Mouse (Mus musculus): ENCODE measurements around the gene Mrpl49. TPM values are rescaled to one million over a fixed set of nuclear protein-coding genes. Genes with fewer than 3 reads are reported as not detected.

Gene Mrpl49
- polyA plus RNA-seq, 1 experiment = 46.3 TPM

- DNase-seq (ENCODE audit: low read depth) = no peak
- no peak for TF ChIP-seq POLR2A (IDR thresholded peaks at IDR 0.05; ENCODE audit: borderline replicate concordance, extremely low read depth, insufficient read depth, insufficient read length, poor library complexity, severe bottlenecking)
- TF ChIP-seq CTCF (IDR thresholded peaks at IDR 0.05; ENCODE audit: borderline replicate concordance, extremely low read depth, insufficient read depth, insufficient read length) = no peak
Measured at GRCm38 (mm10) chr19:6047154-6047898, 10.3 kb downstream of the Mrpl49 start.

- TF ChIP-seq POLR2A (IDR thresholded peaks at IDR 0.05; ENCODE audit: borderline replicate concordance, extremely low read depth, insufficient read depth, insufficient read length, poor library complexity, severe bottlenecking) (peak; percentile 77; the same call in 1 of the 2 replicates), CTCF (IDR thresholded peaks at IDR 0.05; ENCODE audit: borderline replicate concordance, extremely low read depth, insufficient read depth, insufficient read length) (no peak)
Measured at GRCm38 (mm10) chr19:6046294-6047153, 11.1 kb downstream of the Mrpl49 start, which contains the start of gene Syvn1. TSS of gene Syvn1 (plus strand) at chr19:6046576.

GRCm38 (mm10) chr19:6045366-6046293 lies 12.0 kb downstream of the Mrpl49 start:
- TF ChIP-seq POLR2A (IDR thresholded peaks at IDR 0.05; ENCODE audit: borderline replicate concordance, extremely low read depth, insufficient read depth, insufficient read length, poor library complexity, severe bottlenecking) = no peak
- no peak for TF ChIP-seq CTCF (IDR thresholded peaks at IDR 0.05; ENCODE audit: borderline replicate concordance, extremely low read depth, insufficient read depth, insufficient read length)
- DNase-seq (ENCODE audit: low read depth) = no peak

More at GRCm38 (mm10) chr19:6046294-6047153, 11.1 kb downstream of the Mrpl49 start, which contains the start of gene Syvn1:
- peak; percentile 98 for DNase-seq (ENCODE audit: low read depth)

GRCm38 (mm10) chr19:6044102-6044501 lies 13.5 kb downstream of the Mrpl49 start:
- TF ChIP-seq CTCF (IDR thresholded peaks at IDR 0.05; ENCODE audit: borderline replicate concordance, extremely low read depth, insufficient read depth, insufficient read length) = peak; percentile 9; the same call in 1 of the 2 replicates
- peak; percentile 66 for DNase-seq (ENCODE audit: low read depth)

DNA sequence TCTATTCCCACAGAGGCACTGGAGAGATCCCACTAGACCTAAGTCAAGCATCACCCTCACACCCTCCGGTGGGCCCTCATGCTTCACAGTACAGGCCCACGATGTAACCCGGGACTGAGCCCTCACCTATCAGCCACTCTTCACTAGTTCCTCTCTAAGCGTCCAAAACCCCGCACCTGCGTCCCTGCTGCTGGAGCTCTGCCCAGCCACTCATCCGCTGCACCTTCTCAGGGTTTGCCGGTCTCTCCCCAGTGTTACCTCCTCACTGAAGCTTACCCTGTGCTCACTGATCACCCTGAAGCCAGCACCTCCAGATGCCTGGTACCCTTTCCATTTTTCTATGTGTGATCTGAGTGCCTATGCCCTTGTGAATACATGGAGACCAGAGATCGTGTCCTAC lies 15.3 kb downstream of the Mrpl49 start:
- TF ChIP-seq POLR2A (IDR thresholded peaks at IDR 0.05; ENCODE audit: borderline replicate concordance, extremely low read depth, insufficient read depth, insufficient read length, poor library complexity, severe bottlenecking) (no peak), CTCF (IDR thresholded peaks at IDR 0.05; ENCODE audit: borderline replicate concordance, extremely low read depth, insufficient read depth, insufficient read length) (no peak)
- DNase-seq (ENCODE audit: low read depth) = no peak

DNA sequence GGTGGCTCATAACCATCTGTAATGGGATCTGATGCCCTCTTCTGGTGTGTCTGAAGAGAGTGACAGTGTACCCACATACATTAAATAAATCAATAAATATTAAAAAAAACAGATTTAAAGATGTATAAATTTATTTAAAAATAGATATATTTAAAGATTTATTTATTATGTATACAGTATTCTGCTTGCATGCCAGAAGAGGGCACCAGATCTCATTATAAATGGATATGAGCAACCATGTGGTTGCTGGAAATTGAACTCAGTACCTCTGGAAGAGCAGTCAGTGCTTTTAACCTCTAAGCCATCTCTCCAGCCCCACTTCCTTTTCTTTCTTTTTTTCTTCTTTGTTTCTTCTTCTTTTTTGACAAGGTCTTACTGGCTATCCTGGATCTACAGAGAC lies 17.6 kb downstream of the Mrpl49 start:
- DNase-seq (ENCODE audit: low read depth) = no peak
- TF ChIP-seq POLR2A (IDR thresholded peaks at IDR 0.05; ENCODE audit: borderline replicate concordance, extremely low read depth, insufficient read depth, insufficient read length, poor library complexity, severe bottlenecking) = no peak
- no peak for TF ChIP-seq CTCF (IDR thresholded peaks at IDR 0.05; ENCODE audit: borderline replicate concordance, extremely low read depth, insufficient read depth, insufficient read length)

DNA sequence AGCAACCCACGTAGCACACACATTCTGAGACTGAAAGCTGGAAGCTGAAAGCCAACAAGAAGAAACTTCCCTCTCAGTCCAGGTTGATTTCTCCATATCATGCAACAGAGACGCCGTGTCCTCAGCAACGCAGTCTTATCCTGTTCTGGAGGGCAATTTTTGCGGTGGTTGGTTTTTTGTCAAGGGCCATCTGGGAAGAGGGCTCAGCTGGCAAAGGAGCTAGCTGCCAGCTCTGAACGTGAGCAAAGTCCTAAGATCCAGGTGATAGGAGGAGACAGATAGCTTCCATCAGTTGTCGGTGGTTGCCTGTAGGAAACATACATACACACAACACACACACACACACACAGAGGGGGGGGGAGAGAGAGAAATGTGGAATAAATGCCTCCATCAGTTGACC lies 19.3 kb downstream of the Mrpl49 start:
- no peak for TF ChIP-seq CTCF (IDR thresholded peaks at IDR 0.05; ENCODE audit: borderline replicate concordance, extremely low read depth, insufficient read depth, insufficient read length)
- no peak for TF ChIP-seq POLR2A (IDR thresholded peaks at IDR 0.05; ENCODE audit: borderline replicate concordance, extremely low read depth, insufficient read depth, insufficient read length, poor library complexity, severe bottlenecking)
- no peak for DNase-seq (ENCODE audit: low read depth)

- no peak for TF ChIP-seq CTCF (IDR thresholded peaks at IDR 0.05; ENCODE audit: borderline replicate concordance, extremely low read depth, insufficient read depth, insufficient read length)
- TF ChIP-seq POLR2A (IDR thresholded peaks at IDR 0.05; ENCODE audit: borderline replicate concordance, extremely low read depth, insufficient read depth, insufficient read length, poor library complexity, severe bottlenecking) = no peak
- no peak for DNase-seq (ENCODE audit: low read depth)
Measured at GRCm38 (mm10) chr19:6037695-6038094, 19.9 kb downstream of the Mrpl49 start.

DNA sequence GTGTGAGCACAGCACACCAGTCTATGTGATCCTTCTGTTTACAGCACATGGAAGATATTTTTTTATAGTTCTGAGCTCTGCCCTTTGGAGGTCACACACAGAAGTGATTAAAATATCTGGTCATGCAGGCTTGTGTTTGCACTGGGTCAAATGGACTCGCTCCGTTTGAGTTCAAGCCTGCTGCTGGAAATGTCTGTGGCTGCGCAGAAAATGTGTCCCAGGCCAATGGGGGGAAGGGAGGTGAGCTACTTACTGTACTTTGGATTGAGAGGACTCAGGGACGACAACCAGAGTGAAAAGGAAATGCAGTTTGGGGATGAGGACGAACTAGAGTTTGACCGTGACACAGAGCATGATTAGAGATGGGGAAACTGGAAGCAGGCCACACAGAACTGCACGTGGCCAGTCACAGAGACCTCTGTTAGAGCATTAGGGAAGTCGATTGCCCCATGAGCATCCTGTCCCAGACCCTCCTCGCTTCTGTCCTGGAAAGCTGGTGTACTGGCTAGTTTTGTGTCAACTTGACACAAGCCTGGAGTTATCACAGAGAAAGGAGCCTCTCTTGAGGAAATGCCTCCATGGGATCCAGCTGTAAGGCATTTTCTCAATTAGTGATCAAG lies 21.5 kb downstream of the Mrpl49 start:
- TF ChIP-seq POLR2A (IDR thresholded peaks at IDR 0.05; ENCODE audit: borderline replicate concordance, extremely low read depth, insufficient read depth, insufficient read length, poor library complexity, severe bottlenecking) = no peak
- TF ChIP-seq CTCF (IDR thresholded peaks at IDR 0.05; ENCODE audit: borderline replicate concordance, extremely low read depth, insufficient read depth, insufficient read length) = no peak
- no peak for DNase-seq (ENCODE audit: low read depth)

GRCm38 (mm10) chr19:6030520-6031280 lies 26.9 kb downstream of the Mrpl49 start:
- TF ChIP-seq POLR2A (IDR thresholded peaks at IDR 0.05; ENCODE audit: borderline replicate concordance, extremely low read depth, insufficient read depth, insufficient read length, poor library complexity, severe bottlenecking) = no peak
- TF ChIP-seq CTCF (IDR thresholded peaks at IDR 0.05; ENCODE audit: borderline replicate concordance, extremely low read depth, insufficient read depth, insufficient read length) = no peak
- DNase-seq (ENCODE audit: low read depth) = no peak

Measured in brain, embryonic 14.5 days (tissue).